Mouse (Mus musculus): ENCODE measurements around the gene Lonp2.

- TF ChIP-seq POLR2A (IDR thresholded peaks at IDR 0.05; ENCODE audit: low read depth, low read length) (no peak), CTCF (IDR thresholded peaks at IDR 0.05; ENCODE audit: borderline replicate concordance, insufficient read depth, low read length) (no peak)
These were observed 103.1 kb downstream of the Lonp2 start for GRCm38 (mm10) chr8:86726959-86727358.

Measured in embryonic fibroblast, embryonic 13.5 days (primary cell).